ENCODE assay signal across 8 mouse cellular contexts in the genomic region with DNA sequence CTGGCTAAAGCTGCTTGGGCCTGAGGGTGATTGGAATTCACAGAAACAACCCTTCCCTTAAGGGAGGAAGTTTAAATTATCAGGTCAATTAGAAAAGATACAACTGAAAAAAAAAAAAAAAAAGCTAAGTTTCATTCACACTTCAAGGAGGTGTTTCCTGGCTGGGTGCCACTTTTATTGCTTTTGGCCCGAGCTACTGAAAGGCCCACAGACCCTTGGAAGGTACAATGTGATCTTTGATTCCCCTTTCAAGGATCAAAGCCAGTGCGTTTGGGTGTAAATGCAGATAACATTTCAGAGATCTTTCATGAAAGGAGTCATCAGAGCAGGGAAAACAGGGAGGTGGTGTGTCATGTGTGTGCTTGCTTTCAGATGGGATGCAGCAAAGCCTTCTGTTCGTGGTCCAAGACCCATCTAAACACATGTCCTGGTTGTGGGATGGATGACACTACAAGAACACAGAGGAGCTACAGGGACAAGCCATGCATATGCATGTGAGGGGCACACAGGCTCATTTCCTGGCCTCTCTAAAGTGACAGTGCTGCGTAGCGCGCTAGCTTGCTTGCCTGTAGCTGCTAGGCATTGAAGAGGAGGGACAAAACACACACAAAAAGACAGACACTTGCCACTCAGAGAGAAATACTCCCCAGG. TPM values are rescaled to one million over a fixed set of nuclear protein-coding genes. Genes with fewer than 3 reads are reported as not detected.
DNase-seq lines count a peak whose midpoint lies in the region; ATAC-seq and TF ChIP-seq lines count a peak whose summit lies in the region.

No protein-coding gene starts in this region.

- ATAC-seq in forebrain, embryonic 11.5 days (replicated peaks; ENCODE audit: low FRiP score), result no peak; the same call in 1 of the 2 replicates
- peak; percentile 46 for ATAC-seq in intestine, postnatal 0 days

- H3K27ac ChIP-seq in bone marrow macrophage, adult 2 months (ENCODE audit: insufficient read depth, low read depth, low read length), result peak overlapping the region; percentile 48
- H3K27ac ChIP-seq in forebrain, embryonic 11.5 days (ENCODE audit: low read depth, low read length), result peak overlapping the region; percentile 70
- H3K27ac ChIP-seq in intestine, postnatal 0 days (ENCODE audit: low read depth, low read length), result peak overlapping the region; percentile 90

- no peaks in the 10 kb centered on the region for H3K9me3 ChIP-seq in forebrain, embryonic 11.5 days (ENCODE audit: control insufficient read depth, low read length)
- H3K9me3 ChIP-seq in intestine, postnatal 0 days (ENCODE audit: control insufficient read depth), result no peaks in the 10 kb centered on the region

- no peak for TF ChIP-seq CTCF in lung, adult 2 months (IDR thresholded peaks at IDR 0.05; ENCODE audit: insufficient read depth, low read length)
- TF ChIP-seq CTCF in bone marrow macrophage, adult 2 months (IDR thresholded peaks at IDR 0.05; ENCODE audit: low read depth, low read length), result no peak
- TF ChIP-seq CTCF in intestine, postnatal 0 days (IDR thresholded peaks at IDR 0.05; ENCODE audit: low read depth), result no peak

- peak overlapping the region; percentile 70 for H3K9ac ChIP-seq in forebrain, embryonic 11.5 days (ENCODE audit: low read length)
- peak overlapping the region; percentile 80 for H3K9ac ChIP-seq in intestine, postnatal 0 days (ENCODE audit: low read depth, low read length)

- H3K4me2 ChIP-seq in forebrain, embryonic 11.5 days (ENCODE audit: low read depth, low read length, severe bottlenecking), result peak overlapping the region; percentile 67
- peak overlapping the region; percentile 94 for H3K4me2 ChIP-seq in intestine, postnatal 0 days (replicated peaks; ENCODE audit: low read depth)

- no peaks in the 10 kb centered on the region; the same call in 1 of the 2 replicates for H3K36me3 ChIP-seq in forebrain, embryonic 11.5 days (ENCODE audit: control insufficient read depth, insufficient read depth, low read length)
- peaks cover 11% of the 10 kb centered on the region; the same call in 1 of the 2 replicates for H3K36me3 ChIP-seq in intestine, postnatal 0 days (ENCODE audit: control insufficient read depth, insufficient read depth)

- no peaks in the 10 kb centered on the region for H3K27me3 ChIP-seq in forebrain, embryonic 11.5 days (ENCODE audit: control insufficient read depth, insufficient read depth, low read length)
- no peaks in the 10 kb centered on the region for H3K27me3 ChIP-seq in intestine, postnatal 0 days (replicated peaks; ENCODE audit: control insufficient read depth, insufficient read depth, low read length)

- H3K4me3 ChIP-seq in lung, adult 2 months (replicated peaks; ENCODE audit: extremely low read depth, low read depth, low read length), result peak overlapping the region; percentile 85
- H3K4me3 ChIP-seq in bone marrow macrophage, adult 2 months (ENCODE audit: insufficient read depth, low read length), result peak overlapping the region; percentile 86
- H3K4me3 ChIP-seq in forebrain, embryonic 11.5 days (ENCODE audit: low read depth, low read length), result peak overlapping the region; percentile 66
- peak overlapping the region; percentile 72 for H3K4me3 ChIP-seq in intestine, postnatal 0 days (ENCODE audit: low read depth, low read length)

- WGBS in lung, adult 2 months, result 8% methylated on average over 6 of the region's 6 CpGs
- WGBS in forebrain, embryonic 11.5 days, result 9% methylated on average over 6 of the region's 6 CpGs
- WGBS in intestine, postnatal 0 days, result 5% methylated on average over 6 of the region's 6 CpGs

- TF ChIP-seq POLR2A in lung, adult 2 months (IDR thresholded peaks at IDR 0.05; ENCODE audit: borderline replicate concordance, extremely low read depth, low read depth, low read length), result no peak
- TF ChIP-seq POLR2A in bone marrow macrophage, adult 2 months (IDR thresholded peaks at IDR 0.05; ENCODE audit: borderline replicate concordance, low read depth, low read length), result no peak

- H3K4me1 ChIP-seq in lung, adult 2 months (ENCODE audit: control insufficient read depth, insufficient read depth, low read length), result 0 out of 2 replicates have a peak, but pooled peaks cover 3% of the 10 kb centered on the region
- peaks cover 4% of the 10 kb centered on the region; the same call in 1 of the 2 replicates for H3K4me1 ChIP-seq in bone marrow macrophage, adult 2 months (ENCODE audit: control insufficient read depth, insufficient read depth, low read length)
- peaks cover 8% of the 10 kb centered on the region; the same call in 1 of the 2 replicates for H3K4me1 ChIP-seq in forebrain, embryonic 11.5 days (replicated peaks; ENCODE audit: control insufficient read depth, insufficient read depth, low read length)
- peaks cover 10% of the 10 kb centered on the region; the same call in 1 of the 2 replicates for H3K4me1 ChIP-seq in intestine, postnatal 0 days (replicated peaks; ENCODE audit: control insufficient read depth, insufficient read depth, low read length)

- no peak for DNase-seq in lung, adult 2 months
- no peak for DNase-seq in lung, adult 18-20 months
- DNase-seq in forebrain, embryonic 11.5 days (ENCODE audit: low spot score), result no peak
- DNase-seq in lung, postnatal 10 days, result peak; percentile 34
- DNase-seq in testis, postnatal 10 days (ENCODE audit: low spot score), result peak; percentile 51
- DNase-seq in Muller cell, postnatal 12 days (ENCODE audit: inconsistent ontology term), result no peak

RNA-seq across cellular contexts. Expression of a gene that starts 0.5 kb away (rescaled TPM):
- polyA plus RNA-seq in lung, adult 2 months (2012; rRNA removed), result 9.4 and 11.3 TPM in 2 replicates
- 1.1 and 1.8 TPM in 2 replicates for polyA plus RNA-seq in bone marrow macrophage, adult 2 months (2012; ENCODE audit: insufficient read depth, insufficient read length, missing spikeins)
- 14.9 and 17.7 TPM in 2 replicates for polyA plus RNA-seq in forebrain, embryonic 11.5 days (2014; fragmentation: Nextera tagmentation; extraction: Ambion mirVana)
- 11.0 and 12.6 TPM in 2 replicates for polyA plus RNA-seq in intestine, postnatal 0 days (2015; fragmentation: Nextera tagmentation; extraction: Ambion mirVana)

RNA-seq across cellular contexts. Expression of a gene that starts 0.7 kb away (rescaled TPM):
- polyA plus RNA-seq in lung, adult 2 months (2012; rRNA removed), result 5.9 and 6.5 TPM in 2 replicates
- 0.94 and 1.9 TPM in 2 replicates for polyA plus RNA-seq in bone marrow macrophage, adult 2 months (2012; ENCODE audit: insufficient read depth, insufficient read length, missing spikeins)
- polyA plus RNA-seq in forebrain, embryonic 11.5 days (2014; fragmentation: Nextera tagmentation; extraction: Ambion mirVana), result 2.6 and 3.8 TPM in 2 replicates
- 1.4 and 1.8 TPM in 2 replicates for polyA plus RNA-seq in intestine, postnatal 0 days (2015; fragmentation: Nextera tagmentation; extraction: Ambion mirVana)

Comparison
In these comparisons a context has a peak if more than half of its experiments do, and no peak if none do; other contexts are left out.
1. DNase-seq: peak in lung, postnatal 10 days (single experiment) and testis, postnatal 10 days (single experiment); none in lung, adult 2 months (single experiment), lung, adult 18-20 months (0 of 2), forebrain, embryonic 11.5 days (single experiment) and Muller cell, postnatal 12 days (single experiment).
2. Peak in every context shown above with its lines, with median percentiles within 50 percentile points of each other: H3K4me3 ChIP-seq and H3K27ac ChIP-seq.